Mouse (Mus musculus): ENCODE measurements around the gene Hip1r. TPM values are rescaled to one million over a fixed set of nuclear protein-coding genes. Genes with fewer than 3 reads are reported as not detected.

Hip1r gene
- total RNA-seq (2015; ENCODE audit: low replicate concordance) (1.9 and 5.2 TPM in 2 replicates), total RNA-seq (2017; ENCODE audit: low replicate concordance) (4.9 and 10.3 TPM in 2 replicates)

DNA sequence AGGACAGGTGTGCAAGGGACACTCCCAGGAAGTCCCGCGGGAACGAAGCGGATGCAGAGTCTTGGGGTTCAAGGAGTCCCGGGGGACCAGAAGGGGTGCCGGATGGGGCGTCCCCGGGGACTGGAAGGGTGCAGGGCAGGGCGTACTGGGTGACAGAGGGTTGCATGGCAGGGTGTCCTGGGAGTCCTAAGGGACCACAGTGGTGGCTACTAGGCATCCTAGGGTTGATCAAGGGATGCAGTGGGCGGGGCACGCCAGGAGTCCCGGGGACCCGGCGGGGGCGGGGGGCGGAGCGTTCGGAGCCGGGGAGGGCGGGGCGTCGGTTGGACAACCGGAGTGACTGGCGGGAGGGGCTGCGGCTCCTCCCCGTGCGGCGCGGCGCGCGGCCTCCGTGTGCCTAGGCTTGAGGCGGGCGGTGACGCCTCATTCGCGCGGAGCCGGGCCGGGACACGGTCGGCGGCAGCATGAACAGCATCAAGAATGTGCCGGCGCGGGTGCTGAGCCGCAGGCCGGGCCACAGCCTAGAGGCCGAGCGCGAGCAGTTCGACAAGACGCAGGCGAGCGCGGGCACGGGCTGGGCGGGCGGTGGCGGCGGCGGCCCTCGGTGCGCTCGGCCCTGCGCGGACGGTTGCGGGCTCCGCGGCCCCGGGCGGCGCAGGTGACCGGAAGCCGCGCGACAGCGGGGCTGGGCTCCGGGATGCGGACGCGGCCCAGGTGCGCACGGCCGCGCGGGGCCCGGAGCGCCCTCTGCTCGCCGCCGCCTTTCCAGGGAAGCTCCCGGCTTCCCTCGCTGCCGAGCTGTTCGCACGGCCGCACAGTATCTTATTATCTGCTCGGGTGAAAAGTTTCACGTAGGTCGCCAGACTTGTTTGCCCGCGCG, at the start of gene Hip1r:
Gene Hip1r (plus strand): TSS at position 330 of the 880 bp plus-strand sequence.
- ATAC-seq (replicated peaks; ENCODE audit: low FRiP score, poor library complexity, severe bottlenecking), result peak; percentile 55

DNA sequence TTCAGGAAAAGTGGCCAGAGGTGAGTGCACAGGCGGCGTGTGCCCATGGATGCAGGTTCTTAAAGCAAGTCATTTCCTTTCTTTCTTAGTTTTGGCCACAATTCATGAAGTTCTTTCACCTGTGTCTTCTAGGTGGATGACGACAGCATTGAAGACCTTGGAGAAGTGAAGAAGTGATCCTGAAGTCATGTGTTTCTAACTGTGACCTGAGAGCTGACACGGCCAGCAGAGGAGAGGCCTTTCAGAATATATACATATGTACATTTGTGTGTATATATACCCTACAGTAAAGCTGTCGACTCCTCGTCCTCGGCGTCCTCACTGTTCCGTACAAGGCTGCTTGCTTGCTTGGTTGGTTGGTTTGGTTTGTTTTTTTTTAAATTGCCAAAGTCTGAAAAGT, 46.3 kb upstream of the Hip1r start, which contains the start of gene Gm43518:
Gene Gm43518 (plus strand): TSS at position 301 of the 400 bp plus-strand sequence.
- ATAC-seq (replicated peaks; ENCODE audit: low FRiP score, poor library complexity, severe bottlenecking), result no peak

DNA sequence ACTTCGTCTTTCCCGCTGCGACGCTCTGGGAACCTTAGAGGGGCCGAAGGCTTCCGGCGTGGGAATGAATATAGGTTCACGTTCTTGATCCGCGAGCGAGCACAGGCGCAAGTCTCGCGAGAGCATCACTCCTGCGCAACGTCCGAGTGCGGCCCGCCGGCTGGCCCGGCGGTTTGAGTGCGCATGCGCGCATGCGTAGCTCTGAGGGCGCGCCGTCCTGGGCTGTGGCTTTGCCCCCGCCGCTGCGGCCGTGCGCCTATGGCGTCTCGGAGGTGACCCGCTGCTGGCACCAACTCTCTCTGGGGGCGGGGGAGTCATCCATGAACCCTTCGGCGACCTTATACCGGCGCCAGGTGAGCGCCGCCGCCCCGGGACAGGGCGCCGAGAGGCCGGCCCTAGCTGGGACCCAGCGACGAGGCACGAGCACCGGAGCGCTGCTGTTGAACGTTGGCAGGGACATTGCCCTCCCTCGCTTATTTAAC, 42.9 kb upstream of the Hip1r start, which contains the start of gene Ccdc62:
Gene Ccdc62 (plus strand): TSS at position 172 of the 482 bp plus-strand sequence.
- ATAC-seq (replicated peaks; ENCODE audit: low FRiP score, poor library complexity, severe bottlenecking), result peak; percentile 96

DNA sequence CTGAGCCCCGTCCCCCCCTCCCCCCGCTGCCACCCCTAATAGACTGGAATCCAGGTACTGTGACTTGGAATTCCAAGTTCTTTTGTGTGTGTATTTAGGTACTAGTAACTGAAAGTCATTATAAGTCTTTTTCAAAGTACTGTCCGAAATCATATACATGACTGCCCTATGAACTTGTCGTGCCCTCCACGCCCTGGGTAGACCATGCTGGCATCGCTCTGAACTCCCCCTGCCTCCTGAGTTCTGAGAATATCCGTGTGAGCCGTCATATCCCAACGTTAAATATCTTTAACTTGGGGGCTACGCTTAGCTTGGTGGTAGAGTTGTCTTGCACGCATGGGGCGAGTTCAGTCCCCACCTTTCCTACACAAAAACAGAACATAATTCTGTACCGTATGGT, 42.3 kb upstream of the Hip1r start:
- no peak for ATAC-seq (replicated peaks; ENCODE audit: low FRiP score, poor library complexity, severe bottlenecking)

DNA sequence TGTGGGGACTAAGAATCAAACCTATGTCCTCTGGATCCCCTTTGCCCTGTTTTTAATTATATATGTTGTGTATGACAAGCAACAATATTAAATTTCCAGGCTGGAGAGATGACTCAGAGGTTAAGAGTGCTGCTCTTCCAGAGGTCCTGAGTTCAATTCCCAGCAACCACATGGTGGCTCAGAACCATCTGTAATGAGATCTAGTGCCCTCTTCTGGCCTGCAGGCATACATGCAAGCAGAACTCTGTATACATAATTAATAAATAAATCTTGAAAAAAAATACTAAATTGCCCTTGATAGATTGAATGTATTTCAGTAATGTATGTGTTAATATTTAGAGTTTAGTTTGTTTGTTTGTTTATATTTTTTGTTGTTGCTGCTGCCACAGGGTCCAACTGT, 40.5 kb upstream of the Hip1r start:
- ATAC-seq (replicated peaks; ENCODE audit: low FRiP score, poor library complexity, severe bottlenecking), result no peak

DNA sequence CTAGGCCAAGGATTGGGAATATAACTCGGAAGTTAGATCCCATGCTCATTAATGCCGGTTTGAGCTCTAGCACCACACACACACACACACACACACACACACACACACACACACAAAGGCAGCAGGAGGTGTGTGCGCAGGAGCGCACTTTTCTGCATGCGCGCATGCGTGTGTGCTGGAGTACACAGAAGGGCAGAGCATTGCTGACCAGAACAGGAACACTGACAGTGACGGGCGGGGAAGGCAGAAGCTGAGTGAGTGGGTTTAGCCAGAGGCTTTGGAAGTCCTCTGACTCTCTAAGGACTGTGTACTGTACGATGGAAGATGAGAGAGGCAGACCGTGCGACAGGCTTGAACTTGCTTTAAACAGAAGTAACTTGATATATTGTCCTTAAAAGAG, 39.9 kb upstream of the Hip1r start:
- ATAC-seq (replicated peaks; ENCODE audit: low FRiP score, poor library complexity, severe bottlenecking), result no peak

DNA sequence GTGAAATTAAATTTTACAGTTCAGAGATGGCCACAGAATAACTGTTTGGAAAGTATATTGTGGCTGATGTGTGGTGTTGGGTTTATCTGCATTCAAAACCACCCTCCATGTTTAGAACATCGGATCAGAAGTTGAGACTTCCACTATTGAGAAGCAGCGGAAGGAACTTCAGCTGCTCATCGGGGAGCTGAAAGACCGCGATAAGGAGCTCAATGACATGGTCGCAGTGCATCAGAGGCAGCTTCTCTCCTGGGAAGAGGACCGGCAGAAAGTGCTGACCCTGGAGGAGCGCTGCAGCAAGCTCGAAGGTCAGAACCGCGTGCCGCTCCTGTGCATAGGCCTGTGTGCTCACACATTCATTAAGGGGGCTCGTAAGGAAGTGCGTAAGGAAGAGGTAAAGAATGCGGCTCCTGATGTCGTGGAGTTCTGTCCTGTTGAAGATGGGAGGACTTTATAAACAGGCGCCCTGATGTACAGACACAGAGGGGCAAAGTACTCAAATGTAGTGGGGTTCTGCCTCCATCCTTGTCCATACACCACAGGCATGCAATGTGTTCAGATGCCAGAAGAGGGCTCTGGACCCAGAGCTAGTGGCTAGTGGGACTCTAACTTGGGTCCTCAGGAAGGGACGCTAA, 39.4 kb upstream of the Hip1r start:
- ATAC-seq (replicated peaks; ENCODE audit: low FRiP score, poor library complexity, severe bottlenecking), result no peak

DNA sequence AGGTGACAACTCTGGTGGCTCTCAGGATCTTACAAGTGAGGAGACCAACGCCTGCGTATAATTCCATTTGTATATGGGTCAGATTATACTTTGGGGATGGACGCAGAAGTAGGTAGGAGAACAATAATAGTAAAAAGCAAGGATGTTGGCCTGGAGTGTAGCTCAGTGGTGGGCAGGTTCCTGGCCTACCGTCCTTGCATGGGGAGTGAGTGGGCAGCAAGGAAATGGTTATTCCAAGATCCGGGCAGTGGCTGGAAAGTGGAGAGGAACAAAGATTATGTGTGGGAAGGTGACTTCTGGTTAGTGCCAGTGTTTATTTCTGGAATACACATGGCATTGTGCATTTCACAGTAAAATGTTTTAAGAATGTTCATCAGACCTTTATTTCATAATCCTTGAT, 37.5 kb upstream of the Hip1r start:
- no peak for ATAC-seq (replicated peaks; ENCODE audit: low FRiP score, poor library complexity, severe bottlenecking)

DNA sequence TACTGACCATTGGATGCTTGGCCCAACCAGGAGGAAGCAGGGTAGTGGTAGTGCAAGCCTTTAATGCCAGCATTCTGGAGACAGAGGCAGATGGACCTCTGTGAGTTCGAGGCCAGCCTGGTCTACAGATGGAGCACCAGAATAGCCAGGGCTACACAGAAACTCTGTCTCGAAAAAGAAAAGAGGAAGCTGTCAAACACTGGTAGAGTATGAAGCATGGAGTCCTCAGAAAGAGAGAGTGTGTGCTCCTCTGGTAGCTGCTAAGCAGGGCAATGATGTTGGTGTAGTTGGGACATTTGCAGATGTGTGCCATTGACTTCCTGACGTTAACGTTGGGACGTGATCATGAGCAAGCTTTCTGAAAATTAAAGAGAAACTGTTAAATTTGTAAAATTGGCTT, 34.9 kb upstream of the Hip1r start:
- ATAC-seq (replicated peaks; ENCODE audit: low FRiP score, poor library complexity, severe bottlenecking), result no peak

DNA sequence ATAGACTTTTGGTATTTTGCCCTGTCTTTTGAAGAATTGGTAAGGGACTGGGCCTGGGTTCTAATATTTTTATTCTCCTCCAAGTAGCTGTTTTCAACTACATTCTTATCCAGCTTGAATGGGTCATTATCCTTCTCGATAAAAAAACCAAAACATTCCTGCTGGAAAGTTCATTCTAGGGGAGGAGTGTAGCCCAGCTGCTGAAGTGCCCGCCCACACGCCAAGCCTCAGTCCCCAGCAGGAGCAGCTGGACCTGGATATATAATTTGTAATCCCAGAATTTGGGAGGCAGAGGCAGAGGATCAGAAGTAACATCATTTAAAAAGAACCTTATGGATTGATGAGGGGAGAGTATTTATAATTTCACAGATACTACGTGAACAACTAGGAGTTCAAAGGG, 26.9 kb upstream of the Hip1r start:
- ATAC-seq (replicated peaks; ENCODE audit: low FRiP score, poor library complexity, severe bottlenecking), result no peak

DNA sequence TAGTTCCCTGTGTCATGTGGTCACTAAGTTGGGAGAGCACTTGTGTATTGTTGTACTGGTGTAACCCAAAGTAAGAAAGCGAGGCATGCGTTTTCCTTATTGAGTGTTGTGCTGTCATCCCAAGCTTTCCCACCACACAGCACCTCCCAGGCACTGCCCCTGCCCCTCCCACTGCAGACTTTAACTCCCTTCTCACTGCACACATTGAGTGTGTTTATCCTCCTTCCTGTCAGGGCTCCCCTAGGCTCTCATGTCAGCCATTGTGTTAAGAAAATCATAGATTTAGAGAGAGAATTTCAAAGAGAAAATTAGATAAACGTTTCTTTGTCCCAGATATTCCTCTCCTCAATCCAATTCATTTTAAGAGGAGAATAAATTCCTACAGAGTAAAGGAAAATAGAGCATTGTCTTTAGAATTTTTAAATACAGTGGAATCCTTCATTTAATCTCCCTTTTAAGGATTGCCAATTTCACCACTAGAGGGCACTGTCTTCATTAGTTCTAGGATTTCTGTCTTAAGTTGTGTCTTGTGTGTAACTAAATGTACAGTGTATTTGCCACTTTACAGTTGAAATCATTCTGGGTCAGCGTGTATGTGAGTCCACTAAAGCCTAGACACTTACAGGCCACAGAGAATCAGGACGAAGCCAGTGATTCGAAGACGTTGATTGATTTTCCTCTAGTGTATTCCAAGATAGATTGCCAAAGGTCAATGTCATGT, 26.2 kb upstream of the Hip1r start:
- peak; percentile 54; the same call in 1 of the 2 replicates for ATAC-seq (replicated peaks; ENCODE audit: low FRiP score, poor library complexity, severe bottlenecking)

DNA sequence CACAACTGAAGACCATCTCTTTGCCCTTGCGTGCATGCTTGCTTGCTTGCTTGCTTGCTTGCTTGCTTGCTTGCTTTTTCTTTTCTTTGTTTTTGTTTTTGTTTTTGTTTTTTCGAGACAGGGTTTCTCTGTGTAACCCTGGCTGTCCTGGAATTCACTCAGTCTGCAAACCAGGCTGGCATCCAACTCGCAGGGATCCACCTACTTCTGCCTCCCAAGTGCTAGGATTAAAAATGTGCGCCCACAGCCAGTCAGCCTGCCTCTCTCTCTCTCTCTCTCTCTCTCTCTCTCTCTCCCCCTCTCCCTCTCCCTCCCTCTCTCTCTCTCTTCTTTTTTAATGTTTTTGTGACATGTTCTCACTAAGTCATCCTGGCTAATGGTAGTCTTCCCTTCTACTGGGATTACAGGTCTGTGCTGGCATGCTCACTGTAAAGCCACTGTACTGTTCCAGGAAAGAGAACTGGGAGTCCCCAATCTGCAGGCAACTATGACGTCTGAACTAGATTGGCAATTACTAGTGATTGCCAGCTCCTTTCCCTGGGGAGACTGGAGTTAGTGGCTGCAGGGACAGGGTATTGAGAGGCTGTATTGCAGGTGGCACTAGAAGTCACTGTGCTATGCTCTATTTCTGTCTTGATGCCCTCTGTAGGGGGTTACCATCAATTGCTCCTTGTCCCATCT, 20.9 kb upstream of the Hip1r start:
- ATAC-seq (replicated peaks; ENCODE audit: low FRiP score, poor library complexity, severe bottlenecking), result no peak

DNA sequence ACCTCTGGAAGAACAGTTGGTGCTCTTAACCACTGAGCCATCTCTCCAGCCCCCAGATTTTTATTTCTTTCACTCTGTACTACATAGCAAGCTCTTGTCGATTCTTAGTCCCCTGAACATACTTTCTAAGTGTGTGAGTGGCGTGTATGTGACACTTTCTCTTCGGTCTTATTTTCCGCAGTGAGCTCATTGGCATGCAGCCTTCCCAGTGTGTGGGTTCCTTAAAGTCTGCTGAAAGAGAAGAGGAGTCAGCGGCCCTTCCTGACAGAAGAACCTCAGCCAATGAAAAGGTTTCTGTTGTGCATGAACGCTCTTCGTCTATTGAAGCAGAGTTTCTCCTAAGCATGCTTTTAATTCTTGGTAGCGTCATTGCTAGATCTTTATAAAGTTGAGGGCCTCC, 16.2 kb upstream of the Hip1r start:
- ATAC-seq (replicated peaks; ENCODE audit: low FRiP score, poor library complexity, severe bottlenecking), result no peak

DNA sequence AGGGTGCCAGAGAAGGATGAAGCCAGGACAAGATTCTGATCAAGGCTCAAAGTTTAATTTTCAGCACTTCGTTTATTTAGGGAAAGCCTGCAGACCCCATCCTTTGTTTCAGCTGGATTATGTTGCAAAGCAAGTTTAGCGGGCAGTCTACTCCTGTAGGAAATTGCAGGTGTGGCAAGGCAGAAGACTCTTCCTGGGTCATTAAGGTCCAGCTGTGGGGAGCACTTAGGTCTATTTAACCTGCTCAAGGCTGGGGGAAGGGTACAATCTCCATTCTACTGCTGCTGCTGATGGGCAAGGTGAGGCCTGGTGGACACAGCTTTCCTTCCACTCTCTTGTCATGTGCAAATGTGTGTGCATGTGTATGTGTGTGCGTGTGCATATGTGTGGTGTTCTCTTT, 14.4 kb upstream of the Hip1r start:
- ATAC-seq (replicated peaks; ENCODE audit: low FRiP score, poor library complexity, severe bottlenecking), result no peak

DNA sequence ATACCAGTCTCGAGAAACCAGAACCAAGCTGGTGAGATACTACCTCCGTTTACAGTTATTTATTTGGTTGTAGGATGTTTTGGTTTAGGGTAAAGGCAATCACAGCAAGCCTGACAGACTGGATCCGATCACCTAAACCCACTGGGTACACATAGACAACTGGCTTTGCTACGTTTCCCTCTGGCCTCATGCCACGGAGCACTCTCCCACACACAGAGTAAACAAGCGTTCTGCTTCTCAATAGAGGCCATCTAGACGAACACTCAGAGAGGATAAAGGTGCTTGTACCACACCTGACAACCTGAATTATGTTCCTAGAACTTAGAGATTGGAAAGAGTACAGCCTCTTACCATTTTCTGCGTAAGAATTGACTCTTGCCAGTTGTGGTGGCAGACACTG, 13.3 kb upstream of the Hip1r start:
- ATAC-seq (replicated peaks; ENCODE audit: low FRiP score, poor library complexity, severe bottlenecking), result no peak

DNA sequence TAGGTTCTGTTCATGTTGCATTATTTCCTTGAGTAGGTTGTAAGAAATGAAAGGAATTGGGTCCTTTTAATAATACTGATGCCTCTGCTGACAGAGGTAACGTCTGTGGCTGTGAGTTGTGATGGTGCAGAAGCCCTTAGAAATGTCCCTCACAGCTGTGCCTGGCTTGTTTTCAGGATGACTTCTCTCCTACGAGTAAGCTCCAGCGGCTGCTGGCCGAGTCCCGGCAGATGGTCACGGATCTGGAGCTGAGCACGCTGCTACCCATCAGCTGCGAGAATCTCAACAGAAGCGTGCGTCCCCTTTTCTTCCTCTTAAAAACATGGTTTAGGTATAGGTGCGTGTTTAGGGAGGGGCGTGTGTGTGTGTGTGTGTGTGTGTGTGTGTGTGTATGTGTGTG, 12.4 kb upstream of the Hip1r start:
- no peak for ATAC-seq (replicated peaks; ENCODE audit: low FRiP score, poor library complexity, severe bottlenecking)

DNA sequence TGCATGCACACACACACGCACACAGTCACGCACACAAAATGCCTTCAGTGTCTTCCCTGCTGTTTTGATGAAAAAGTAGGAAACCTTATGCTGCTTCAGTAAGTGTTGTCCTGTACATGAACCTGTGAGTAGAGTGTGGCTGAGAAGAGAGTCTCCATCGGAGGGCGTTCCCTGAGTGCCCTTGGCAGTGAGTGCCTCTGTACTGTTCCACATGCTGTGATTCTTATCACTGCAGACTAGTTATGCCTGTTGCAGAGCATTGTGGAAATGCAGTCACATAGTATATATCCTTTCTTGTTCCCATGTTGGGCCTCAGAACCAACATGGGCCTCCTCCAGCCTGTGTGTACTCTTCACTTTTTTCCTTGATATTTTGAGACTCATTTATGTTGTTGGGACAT, 9.2 kb upstream of the Hip1r start:
- ATAC-seq (replicated peaks; ENCODE audit: low FRiP score, poor library complexity, severe bottlenecking), result no peak

DNA sequence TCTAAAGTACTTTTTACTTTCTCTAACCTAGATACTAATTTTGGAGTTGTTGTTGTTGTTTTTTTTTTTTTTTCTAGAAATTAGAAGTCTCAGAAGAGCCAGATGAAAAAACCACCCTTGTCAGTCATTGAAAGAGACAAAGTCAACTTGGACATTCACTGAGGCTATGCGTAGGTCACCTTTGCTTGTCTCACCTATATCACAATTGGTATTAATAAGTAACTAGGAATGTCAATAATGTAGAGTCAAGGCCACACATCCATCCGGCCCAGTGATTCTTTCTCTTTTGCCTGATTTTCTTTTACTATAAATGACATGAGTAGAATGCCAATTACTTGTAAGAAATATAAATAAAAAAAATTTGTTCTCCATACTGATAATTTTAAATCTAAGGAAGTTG, 6.7 kb upstream of the Hip1r start:
- no peak for ATAC-seq (replicated peaks; ENCODE audit: low FRiP score, poor library complexity, severe bottlenecking)

DNA sequence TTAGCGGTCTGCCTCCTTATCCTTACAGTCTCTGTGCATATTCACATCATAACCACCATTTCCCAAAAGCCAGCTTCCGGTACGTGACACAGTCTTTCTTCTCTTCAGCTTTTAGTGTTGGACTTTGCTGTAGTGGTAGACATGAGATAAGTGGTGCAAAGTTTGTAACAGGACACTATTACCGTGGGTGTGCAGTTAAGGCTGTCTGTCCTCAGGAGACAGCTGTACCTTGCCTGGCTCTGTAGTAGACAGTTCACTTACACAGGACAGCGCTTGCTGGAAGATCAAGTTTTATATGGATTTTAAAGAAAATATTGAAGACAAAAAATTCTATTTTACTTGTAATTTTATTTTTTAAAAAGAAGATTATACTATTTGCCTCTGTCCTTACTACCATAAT, 5.0 kb upstream of the Hip1r start:
- ATAC-seq (replicated peaks; ENCODE audit: low FRiP score, poor library complexity, severe bottlenecking), result no peak

DNA sequence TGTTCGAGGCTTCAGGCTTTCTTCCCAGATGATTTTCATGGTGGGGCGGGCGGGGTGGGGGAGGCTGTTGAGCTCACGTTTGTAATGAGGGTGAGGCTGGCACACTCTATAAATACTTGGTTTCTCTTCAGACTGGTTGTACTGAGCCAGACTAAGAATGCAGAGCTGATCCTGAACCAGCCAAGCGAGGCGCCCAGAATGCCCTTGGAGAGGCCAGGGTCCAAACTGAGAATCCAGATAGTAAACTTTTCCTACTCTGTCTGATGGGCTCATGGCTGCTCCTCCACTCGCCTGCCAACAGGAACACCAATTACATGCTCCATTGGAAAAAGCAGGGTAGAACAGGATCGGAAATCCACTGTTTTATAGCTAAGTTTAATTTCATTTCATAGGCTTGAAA, 4.2 kb upstream of the Hip1r start:
- ATAC-seq (replicated peaks; ENCODE audit: low FRiP score, poor library complexity, severe bottlenecking), result no peak
